Mouse (Mus musculus): ENCODE results near the gene Trnau1ap. TPM values are rescaled to one million over a fixed set of nuclear protein-coding genes. Genes with fewer than 3 reads are reported as not detected.

The Trnau1ap gene
- 76.6 and 79.7 TPM in 2 replicates for polyA plus RNA-seq (2014; fragmentation: Nextera tagmentation; extraction: Ambion mirVana)

DNA sequence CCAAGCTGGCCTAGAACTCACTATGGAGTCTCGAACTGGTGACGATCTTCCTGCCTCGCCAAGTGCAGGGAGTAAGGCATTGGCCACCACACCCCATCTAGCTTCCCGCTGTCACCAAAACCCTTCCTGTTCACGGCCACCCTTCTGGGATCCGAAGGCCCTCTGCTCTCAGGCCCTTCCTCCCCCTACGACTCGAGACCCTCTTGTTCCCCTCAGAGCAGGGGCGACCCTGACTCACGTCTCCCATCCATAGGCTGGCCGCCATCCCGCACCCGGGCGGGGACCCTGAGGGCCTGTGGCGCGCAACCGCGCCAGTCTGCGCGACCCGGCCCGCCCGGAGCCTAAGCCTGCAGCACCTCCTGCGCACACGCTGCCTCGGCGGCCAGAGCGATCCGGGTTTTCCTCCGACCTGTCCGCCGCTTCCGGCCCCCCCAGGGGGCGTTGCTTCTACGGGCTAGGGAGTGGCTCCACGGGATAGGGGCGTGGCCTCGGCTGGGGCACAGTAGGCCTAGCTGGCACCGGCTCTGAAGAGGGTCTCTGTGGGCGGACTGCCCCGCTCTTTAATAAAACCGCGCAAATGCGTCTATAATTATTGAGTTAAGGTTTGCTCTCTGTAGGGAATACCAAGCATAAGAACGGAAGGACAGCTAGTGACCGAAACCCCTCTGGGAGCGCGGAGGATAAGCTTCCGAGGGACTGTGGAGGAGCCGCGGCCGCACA lies at the start of gene Trnau1ap:
Gene Trnau1ap (minus strand): TSS at position 424 of the 720 bp plus-strand sequence.
- peak within 1 kb of the TSS; percentile 79 for H3K4me3 ChIP-seq (ENCODE audit: low read depth, low read length)
- WGBS, result under 1% methylated on average over 52 of the region's 52 CpGs
- H3K4me1 ChIP-seq (ENCODE audit: control insufficient read depth, insufficient read depth, low read length), result no peaks in the 10 kb centered on the region
- H3K9ac ChIP-seq (replicated peaks; ENCODE audit: low read length), result peak within 1 kb of the TSS; percentile 89
- DNase-seq (ENCODE audit: low spot score), result peak; percentile 96
- peak within 1 kb of the TSS; percentile 72 for H3K27ac ChIP-seq (replicated peaks; ENCODE audit: low read depth, low read length)
- H3K36me3 ChIP-seq (replicated peaks; ENCODE audit: control insufficient read depth, insufficient read depth, low read depth, low read length), result peaks cover 6% of the 10 kb centered on the region
- no peaks in the 10 kb centered on the region for H3K9me3 ChIP-seq (replicated peaks; ENCODE audit: control insufficient read depth, low read length)
- peak; percentile 91 for ATAC-seq (replicated peaks; ENCODE audit: insufficient number of reproducible peaks, low FRiP score, low TSS enrichment, low read depth)
- no peaks in the 10 kb centered on the region for H3K27me3 ChIP-seq (ENCODE audit: control insufficient read depth, insufficient read depth, low read length)
- H3K4me2 ChIP-seq (ENCODE audit: low read depth, low read length), result peak within 1 kb of the TSS; percentile 45

GRCm38 (mm10) chr4:132373820-132374219 lies 44.5 kb upstream of the Trnau1ap start:
- no peak overlapping the region for H3K9ac ChIP-seq (replicated peaks; ENCODE audit: low read length)
- DNase-seq (ENCODE audit: low spot score), result no peak
- H3K27ac ChIP-seq (replicated peaks; ENCODE audit: low read depth, low read length), result no peak overlapping the region
- H3K4me1 ChIP-seq (ENCODE audit: control insufficient read depth, insufficient read depth, low read length), result no peaks in the 10 kb centered on the region
- H3K9me3 ChIP-seq (replicated peaks; ENCODE audit: control insufficient read depth, low read length), result no peaks in the 10 kb centered on the region
- H3K36me3 ChIP-seq (replicated peaks; ENCODE audit: control insufficient read depth, insufficient read depth, low read depth, low read length), result peaks cover 2% of the 10 kb centered on the region
- ATAC-seq (replicated peaks; ENCODE audit: insufficient number of reproducible peaks, low FRiP score, low TSS enrichment, low read depth), result no peak
- no peak overlapping the region for H3K4me3 ChIP-seq (ENCODE audit: low read depth, low read length)
- 92% methylated on average over 1 of the region's 1 CpGs for WGBS
- no peaks in the 10 kb centered on the region for H3K27me3 ChIP-seq (ENCODE audit: control insufficient read depth, insufficient read depth, low read length)
- no peak overlapping the region for H3K4me2 ChIP-seq (ENCODE audit: low read depth, low read length)

DNA sequence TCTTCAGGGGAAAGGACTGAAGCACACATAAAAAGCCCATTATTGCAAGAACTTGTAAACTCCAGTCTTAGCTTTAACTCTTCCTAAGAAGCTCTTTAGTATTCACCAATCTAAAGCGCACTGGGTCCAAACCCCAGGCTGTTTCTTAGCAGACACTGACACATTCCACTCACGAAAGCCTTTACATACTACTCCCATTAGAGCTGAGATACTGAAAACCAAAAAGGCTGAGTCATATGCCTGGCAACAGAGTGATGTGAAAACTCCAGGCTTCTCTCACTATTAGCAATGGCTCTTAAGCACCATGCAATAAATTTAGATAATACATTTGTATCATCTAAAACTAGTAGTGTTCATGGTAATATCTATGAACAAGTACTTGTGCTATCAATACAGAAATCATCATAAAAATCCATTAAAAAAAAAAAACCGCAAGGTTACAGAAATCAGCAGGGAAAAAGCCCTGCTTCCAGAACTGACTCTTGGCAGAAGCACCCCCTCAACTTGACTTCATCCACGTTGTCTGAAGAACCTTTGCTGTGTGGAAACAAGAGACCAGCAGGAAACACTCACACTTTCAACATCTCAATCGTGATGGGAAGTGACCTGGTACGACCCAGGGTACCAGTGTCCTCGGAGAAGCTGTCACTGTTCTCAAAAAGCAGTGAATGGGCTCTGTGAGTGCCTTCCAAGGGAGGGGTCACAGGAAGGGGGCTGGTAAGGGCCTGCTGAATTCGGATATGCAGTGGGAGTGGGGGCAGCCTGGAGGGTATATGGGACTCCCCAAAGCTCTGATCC lies 40.8 kb upstream of the Trnau1ap start:
- Histone ChIP-seq H3K36me3 (replicated peaks; ENCODE audit: control insufficient read depth, insufficient read depth, low read depth, low read length) (peaks cover 2% of the 10 kb centered on the region; the same call in 1 of the 2 replicates), H3K9me3 (replicated peaks; ENCODE audit: control insufficient read depth, low read length) (no peaks in the 10 kb centered on the region), H3K27me3 (ENCODE audit: control insufficient read depth, insufficient read depth, low read length) (no peaks in the 10 kb centered on the region), H3K9ac (replicated peaks; ENCODE audit: low read length) (no peak overlapping the region), H3K27ac (replicated peaks; ENCODE audit: low read depth, low read length) (no peak overlapping the region), H3K4me2 (ENCODE audit: low read depth, low read length) (no peak overlapping the region), H3K4me1 (ENCODE audit: control insufficient read depth, insufficient read depth, low read length) (no peaks in the 10 kb centered on the region), H3K4me3 (ENCODE audit: low read depth, low read length) (no peak overlapping the region)
- WGBS, result 77% methylated on average over 8 of the region's 8 CpGs
- ATAC-seq (replicated peaks; ENCODE audit: insufficient number of reproducible peaks, low FRiP score, low TSS enrichment, low read depth), result no peak
- no peak for DNase-seq (ENCODE audit: low spot score)

DNA sequence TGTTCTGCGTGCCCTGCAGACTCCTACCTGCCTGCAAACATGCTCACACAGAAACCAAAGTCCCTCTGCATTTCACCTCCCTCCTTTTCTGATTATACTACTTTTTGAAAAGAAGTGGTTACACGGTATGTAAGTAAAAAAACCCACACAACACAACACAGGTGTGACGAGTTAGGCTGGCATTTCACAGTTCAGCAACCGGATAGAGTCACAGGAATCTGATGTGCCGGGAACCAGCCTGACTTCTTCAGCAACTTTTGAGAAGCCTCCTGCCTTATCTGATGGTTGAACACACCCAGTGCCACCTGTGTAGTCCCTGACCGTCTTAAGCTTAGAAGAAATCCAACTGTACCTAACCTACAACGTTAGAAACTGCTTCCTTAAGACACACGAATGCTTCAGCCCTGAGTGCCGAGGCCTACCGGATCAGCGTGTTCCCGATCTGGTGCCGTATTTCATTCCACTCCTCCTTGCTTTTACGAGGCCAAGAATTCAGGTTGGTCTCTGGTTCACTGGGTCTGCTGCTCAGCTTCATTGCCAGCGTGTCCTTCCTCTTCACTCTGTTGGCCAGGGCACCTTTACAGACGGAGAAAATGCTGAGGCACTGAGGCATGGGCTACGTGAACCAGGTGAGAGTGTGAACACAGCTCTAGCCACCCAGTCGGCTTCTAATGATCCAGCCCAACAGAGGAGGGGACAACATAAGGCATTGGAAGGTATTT lies 38.3 kb upstream of the Trnau1ap start:
- Histone ChIP-seq H3K36me3 (replicated peaks; ENCODE audit: control insufficient read depth, insufficient read depth, low read depth, low read length) (peaks cover 7% of the 10 kb centered on the region; the same call in 1 of the 2 replicates), H3K4me2 (ENCODE audit: low read depth, low read length) (no peak overlapping the region), H3K4me1 (ENCODE audit: control insufficient read depth, insufficient read depth, low read length) (no peaks in the 10 kb centered on the region), H3K4me3 (ENCODE audit: low read depth, low read length) (no peak overlapping the region), H3K9ac (replicated peaks; ENCODE audit: low read length) (no peak overlapping the region), H3K27me3 (ENCODE audit: control insufficient read depth, insufficient read depth, low read length) (no peaks in the 10 kb centered on the region), H3K27ac (replicated peaks; ENCODE audit: low read depth, low read length) (no peak overlapping the region), H3K9me3 (replicated peaks; ENCODE audit: control insufficient read depth, low read length) (no peaks in the 10 kb centered on the region)
- 92% methylated on average over 18 of the region's 18 CpGs for WGBS
- no peak for DNase-seq (ENCODE audit: low spot score)
- no peak for ATAC-seq (replicated peaks; ENCODE audit: insufficient number of reproducible peaks, low FRiP score, low TSS enrichment, low read depth)

DNA sequence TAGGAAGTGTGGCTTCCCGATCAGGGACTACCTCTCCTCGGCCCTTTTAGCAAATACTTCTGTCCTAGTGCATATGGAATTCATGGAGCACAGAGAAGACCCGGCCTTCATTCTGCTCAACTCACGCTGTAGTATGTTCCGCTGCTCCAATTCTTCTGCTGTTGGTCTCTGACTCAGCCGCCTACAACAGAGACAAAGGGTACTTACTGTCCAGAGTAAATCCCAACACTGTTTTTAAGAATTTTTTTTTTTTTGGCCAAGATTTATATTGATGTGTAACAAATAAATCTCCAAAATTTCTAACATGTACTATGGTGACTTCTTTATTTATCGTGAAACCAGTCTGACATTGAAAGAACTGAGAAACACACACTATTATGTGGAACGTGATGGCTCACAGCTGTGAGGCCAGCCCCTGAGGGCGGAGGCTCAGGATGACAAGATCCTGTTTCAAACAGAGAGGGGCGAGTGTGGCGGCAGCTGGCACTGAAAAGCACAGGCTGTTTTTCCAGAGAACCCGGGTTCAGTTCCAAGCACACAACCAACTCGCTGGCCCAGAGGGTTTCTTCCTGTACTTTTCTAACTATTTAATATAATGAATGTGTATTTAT lies 36.2 kb upstream of the Trnau1ap start:
- Histone ChIP-seq H3K27ac (replicated peaks; ENCODE audit: low read depth, low read length) (no peak overlapping the region), H3K4me2 (ENCODE audit: low read depth, low read length) (no peak overlapping the region), H3K9ac (replicated peaks; ENCODE audit: low read length) (no peak overlapping the region), H3K36me3 (replicated peaks; ENCODE audit: control insufficient read depth, insufficient read depth, low read depth, low read length) (peaks cover 7% of the 10 kb centered on the region), H3K9me3 (replicated peaks; ENCODE audit: control insufficient read depth, low read length) (no peaks in the 10 kb centered on the region), H3K4me3 (ENCODE audit: low read depth, low read length) (no peak overlapping the region), H3K4me1 (ENCODE audit: control insufficient read depth, insufficient read depth, low read length) (no peaks in the 10 kb centered on the region), H3K27me3 (ENCODE audit: control insufficient read depth, insufficient read depth, low read length) (no peaks in the 10 kb centered on the region)
- DNase-seq (ENCODE audit: low spot score) (peak; percentile 23), ATAC-seq (replicated peaks; ENCODE audit: insufficient number of reproducible peaks, low FRiP score, low TSS enrichment, low read depth) (no peak)
- WGBS, result 73% methylated on average over 13 of the region's 13 CpGs

- no peaks in the 10 kb centered on the region for H3K4me1 ChIP-seq (ENCODE audit: control insufficient read depth, insufficient read depth, low read length)
- WGBS, result 96% methylated on average over 11 of the region's 11 CpGs
- no peaks in the 10 kb centered on the region for H3K27me3 ChIP-seq (ENCODE audit: control insufficient read depth, insufficient read depth, low read length)
- H3K4me2 ChIP-seq (ENCODE audit: low read depth, low read length), result no peak overlapping the region
- no peak for DNase-seq (ENCODE audit: low spot score)
- no peak for ATAC-seq (replicated peaks; ENCODE audit: insufficient number of reproducible peaks, low FRiP score, low TSS enrichment, low read depth)
- no peak overlapping the region for H3K4me3 ChIP-seq (ENCODE audit: low read depth, low read length)
- H3K9me3 ChIP-seq (replicated peaks; ENCODE audit: control insufficient read depth, low read length), result no peaks in the 10 kb centered on the region
- peaks cover 7% of the 10 kb centered on the region for H3K36me3 ChIP-seq (replicated peaks; ENCODE audit: control insufficient read depth, insufficient read depth, low read depth, low read length)
- H3K9ac ChIP-seq (replicated peaks; ENCODE audit: low read length), result no peak overlapping the region
- no peak overlapping the region for H3K27ac ChIP-seq (replicated peaks; ENCODE audit: low read depth, low read length)
Measured at GRCm38 (mm10) chr4:132363487-132363886, 34.1 kb upstream of the Trnau1ap start.

GRCm38 (mm10) chr4:132359510-132359909 lies 30.2 kb upstream of the Trnau1ap start:
- Histone ChIP-seq H3K4me1 (ENCODE audit: control insufficient read depth, insufficient read depth, low read length) (no peaks in the 10 kb centered on the region), H3K27me3 (ENCODE audit: control insufficient read depth, insufficient read depth, low read length) (no peaks in the 10 kb centered on the region), H3K4me3 (ENCODE audit: low read depth, low read length) (no peak overlapping the region), H3K9ac (replicated peaks; ENCODE audit: low read length) (no peak overlapping the region), H3K27ac (replicated peaks; ENCODE audit: low read depth, low read length) (no peak overlapping the region), H3K9me3 (replicated peaks; ENCODE audit: control insufficient read depth, low read length) (no peaks in the 10 kb centered on the region), H3K36me3 (replicated peaks; ENCODE audit: control insufficient read depth, insufficient read depth, low read depth, low read length) (no peaks in the 10 kb centered on the region; the same call in none of the 2 replicates), H3K4me2 (ENCODE audit: low read depth, low read length) (no peak overlapping the region)
- no peak for DNase-seq (ENCODE audit: low spot score)
- WGBS, result 87% methylated on average over 4 of the region's 4 CpGs
- ATAC-seq (replicated peaks; ENCODE audit: insufficient number of reproducible peaks, low FRiP score, low TSS enrichment, low read depth), result no peak
